Mouse (Mus musculus) brown adipose tissue, adult 24 weeks (tissue): ENCODE measurements around the gene Gcdh. TPM values are rescaled to one million over a fixed set of nuclear protein-coding genes. Genes with fewer than 3 reads are reported as not detected.
A peak's percentile ranks its signal among the peaks of the same experiment; 100 is the strongest.

Experiments
- H3K27ac ChIP-seq: fragments of 200-500 bp; replicated peaks from 2 replicates; pipeline ENCODE4 v1.5.1; 2012; ENCODE audit warnings: low read depth, mild to moderate bottlenecking, low read length
- H3K4me1 ChIP-seq: fragments of 200-500 bp; 2 replicates; pipeline ENCODE4 v1.6.1; 2012; ENCODE audit warnings: low read length, mixed read lengths; ENCODE audit not compliant: control insufficient read depth, insufficient read depth, insufficient read length
- H3K4me3 ChIP-seq: fragments of 200-500 bp; 2 replicates; pipeline ENCODE4 v1.5.1; 2012; ENCODE audit warnings: low read depth, mild to moderate bottlenecking, low read length, moderate library complexity; ENCODE audit not compliant: insufficient read depth
- polyA plus RNA-seq: library from polyadenylated mRNA; stranded (reverse); fragments of >200 nt; gene quantifications from 2 replicates; pipeline ENCODE4 v1.2.4, GENCODE M21; 2012; ENCODE audit not compliant: missing spikeins, insufficient read depth, insufficient read length

Gene Gcdh
- 53.8 and 76.8 TPM in 2 replicates for polyA plus RNA-seq

DNA sequence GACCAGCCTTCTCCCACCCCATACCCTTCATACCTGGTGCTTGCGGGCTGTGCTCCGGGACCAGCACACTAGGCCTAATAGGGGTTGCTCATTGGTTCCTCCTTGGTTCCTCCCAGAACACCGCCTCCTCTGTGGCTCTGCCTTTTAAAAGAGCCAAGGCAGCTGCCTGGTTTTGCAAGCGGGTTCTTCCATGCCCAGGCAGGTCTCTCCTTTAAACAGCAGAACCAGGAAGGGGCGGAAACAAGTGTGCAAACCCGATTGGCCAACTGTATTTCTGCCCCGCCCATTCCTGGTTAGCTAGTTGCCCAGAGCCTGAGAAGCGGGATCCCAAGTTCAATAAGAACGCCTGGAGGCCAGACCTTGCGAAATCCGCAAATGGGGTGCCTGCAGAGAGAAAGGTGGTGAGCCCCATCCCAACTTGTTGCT lies at the start of gene Gcdh:
Gene Gcdh (minus strand): TSS at position 213 of the 426 bp plus-strand sequence.
- H3K4me3 ChIP-seq: peak within 1 kb of the TSS; percentile 84
- no peak within 1 kb of the TSS for H3K27ac ChIP-seq
- peaks cover 3% of the 10 kb centered on the region; the same call in 1 of the 2 replicates for H3K4me1 ChIP-seq

DNA sequence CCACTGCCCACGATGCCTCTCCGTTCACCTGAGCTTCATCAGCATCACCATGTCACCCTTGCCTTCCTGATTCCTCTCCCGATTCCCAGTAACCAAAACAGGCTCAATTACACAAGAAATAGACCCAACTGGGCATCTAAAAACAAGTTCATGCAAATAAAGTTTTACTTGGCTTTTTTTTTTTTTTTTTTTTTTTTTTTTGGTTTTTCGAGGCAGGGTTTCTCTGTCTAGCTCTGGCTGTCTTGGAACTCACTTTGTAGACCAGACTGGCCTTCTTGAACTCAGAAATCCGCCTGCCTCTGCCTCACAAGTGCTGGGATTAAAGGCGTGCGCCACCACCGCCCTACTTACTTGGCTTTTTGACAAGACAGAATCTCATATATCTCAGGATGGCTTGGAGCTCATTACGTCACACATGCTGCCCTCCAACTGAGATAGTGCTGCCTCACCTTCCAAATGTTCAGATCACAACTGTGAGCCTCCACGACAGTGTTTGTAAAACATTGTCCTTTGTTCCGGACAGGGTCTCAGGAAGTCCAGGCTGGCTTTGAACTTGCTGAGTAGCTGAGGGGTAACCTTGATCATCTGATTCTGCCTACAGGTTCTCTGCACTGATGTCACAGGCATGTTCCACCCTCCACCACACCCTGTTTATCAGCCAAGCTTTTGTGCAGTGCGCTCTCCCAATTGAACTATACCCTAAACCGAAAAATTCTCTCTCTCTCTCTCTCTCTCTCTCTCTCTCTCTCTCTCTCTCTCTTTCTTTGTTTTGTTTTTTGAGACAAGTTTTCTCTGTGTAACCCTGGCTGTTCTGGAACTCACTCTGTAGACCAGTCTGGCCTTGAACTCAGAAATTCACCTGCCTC lies 44.1 kb upstream of the Gcdh start:
- Histone ChIP-seq H3K27ac (no peak overlapping the region), H3K4me3 (no peak overlapping the region), H3K4me1 (0 out of 2 replicates have a peak, but pooled peaks cover 2% of the 10 kb centered on the region)

DNA sequence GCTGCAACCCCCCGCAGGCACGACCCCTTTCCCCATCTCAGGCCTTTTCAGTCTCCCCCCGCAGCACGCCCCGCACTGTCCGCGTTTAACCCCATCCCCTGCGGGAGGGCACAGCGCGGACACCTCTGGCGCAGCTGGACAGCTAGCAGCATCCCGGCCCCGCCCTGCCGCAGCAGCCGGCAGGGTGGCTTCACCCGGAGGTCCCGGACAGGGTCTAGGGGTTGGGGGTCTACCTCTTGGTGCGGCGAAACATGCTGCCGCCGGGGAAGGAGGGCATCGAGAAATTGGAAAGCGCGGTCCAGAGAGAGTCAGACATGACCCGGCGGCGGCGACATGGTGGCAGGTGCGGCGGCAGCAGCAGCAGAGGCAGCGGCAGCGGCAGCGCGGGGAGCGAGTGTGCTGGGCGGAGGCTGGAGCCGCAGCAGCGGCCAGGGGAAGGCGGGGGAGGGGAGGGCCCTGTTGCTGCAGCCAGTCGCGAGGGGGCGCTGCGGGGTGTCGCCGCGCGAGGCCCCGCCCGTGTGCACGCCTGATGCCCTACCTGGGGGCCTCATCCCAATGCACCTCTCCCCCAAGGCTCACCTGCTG lies 43.3 kb upstream of the Gcdh start, which contains the start of gene Mast1:
Gene Mast1 (minus strand): TSS at position 398 of the 585 bp plus-strand sequence.
- Histone ChIP-seq H3K27ac (no peak within 1 kb of the TSS), H3K4me1 (0 out of 2 replicates have a peak, but pooled peaks cover 2% of the 10 kb centered on the region), H3K4me3 (peak within 1 kb of the TSS; percentile 29)

DNA sequence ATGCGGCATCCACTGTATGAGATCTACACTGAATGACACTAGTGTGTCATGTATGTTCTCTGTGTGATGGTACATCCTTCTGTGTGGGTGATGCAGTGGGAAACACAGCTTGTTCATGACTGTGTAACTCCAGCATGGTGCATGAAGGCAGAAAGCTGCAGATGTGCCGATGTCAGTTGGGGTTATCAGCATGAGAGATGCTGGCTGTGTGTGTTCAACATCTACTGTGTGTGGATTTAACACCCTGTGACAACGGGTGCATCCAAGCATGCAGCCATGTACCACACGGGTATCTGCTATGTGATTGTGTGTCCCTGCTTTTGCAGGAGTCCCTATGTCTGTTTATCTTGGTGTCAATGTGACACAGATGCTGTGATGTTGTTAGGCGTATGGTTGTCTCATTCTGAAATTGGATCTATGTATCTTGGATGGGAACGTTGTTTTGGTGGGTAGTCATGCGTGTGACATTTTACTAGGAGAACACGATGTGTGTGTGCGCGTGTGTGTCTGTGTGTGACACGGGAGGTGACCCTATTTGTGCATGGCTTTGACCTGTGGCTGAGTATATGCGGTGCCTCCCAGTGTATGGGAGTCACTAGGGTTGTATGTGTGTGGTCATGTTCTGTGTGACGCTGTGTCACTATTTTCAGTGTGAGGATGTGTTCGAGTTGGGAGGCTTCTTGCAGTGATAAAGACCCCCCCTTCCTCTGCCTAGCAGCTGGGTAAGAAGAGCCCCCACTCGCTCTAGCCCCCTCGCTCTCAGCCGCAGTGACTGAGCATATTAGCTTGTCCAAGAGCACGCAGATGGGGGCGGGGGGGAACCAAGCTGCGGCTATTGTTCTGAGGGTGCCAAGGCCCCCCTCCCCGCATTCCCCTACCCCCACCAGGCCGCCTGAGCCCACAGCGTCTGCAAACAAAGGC lies 42.6 kb upstream of the Gcdh start:
- 0 out of 2 replicates have a peak, but pooled peaks cover 2% of the 10 kb centered on the region for H3K4me1 ChIP-seq
- H3K27ac ChIP-seq: no peak overlapping the region
- no peak overlapping the region for H3K4me3 ChIP-seq

DNA sequence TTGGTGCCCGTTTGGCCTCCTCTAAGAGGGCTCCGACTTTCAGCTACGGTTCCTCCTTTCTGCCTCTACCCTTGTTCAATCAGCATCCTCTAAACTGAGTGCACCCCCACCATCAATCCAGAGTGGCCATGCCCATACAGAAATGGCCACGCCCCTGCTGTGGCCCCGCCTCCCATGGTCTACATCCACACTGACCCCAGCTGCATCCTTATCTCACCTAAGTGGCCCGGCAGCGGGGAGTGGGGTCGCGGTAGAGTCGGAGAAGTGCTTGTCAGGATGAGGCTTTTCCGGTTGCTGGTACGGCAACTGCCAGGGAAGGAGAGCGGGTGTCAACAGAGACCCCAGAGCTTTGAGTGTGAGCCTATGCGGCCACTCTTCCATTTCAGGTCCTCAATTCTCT lies 41.8 kb upstream of the Gcdh start:
- H3K4me3 ChIP-seq: no peak overlapping the region
- H3K4me1 ChIP-seq: 0 out of 2 replicates have a peak, but pooled peaks cover 2% of the 10 kb centered on the region
- no peak overlapping the region for H3K27ac ChIP-seq

DNA sequence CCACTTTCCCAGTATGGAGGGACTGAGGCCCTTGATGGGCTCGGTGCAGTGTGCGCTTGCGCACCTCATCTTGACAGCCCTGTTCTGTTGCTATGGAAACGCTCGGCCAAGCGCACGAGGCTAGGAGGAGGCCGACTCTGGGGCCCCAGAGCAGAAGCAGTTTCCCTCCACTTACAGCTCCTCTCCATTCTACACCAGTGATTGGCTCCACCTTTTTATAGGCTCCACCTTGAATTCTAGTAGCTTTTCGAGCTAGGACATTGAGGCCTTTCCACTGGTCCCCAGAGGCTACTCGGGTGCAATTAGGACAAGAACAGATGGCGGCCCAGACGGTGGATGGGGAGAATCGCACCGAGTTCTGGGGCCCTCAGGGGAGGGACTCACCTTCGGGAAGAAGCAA lies 41.1 kb upstream of the Gcdh start:
- H3K27ac ChIP-seq: no peak overlapping the region
- 0 out of 2 replicates have a peak, but pooled peaks cover 2% of the 10 kb centered on the region for H3K4me1 ChIP-seq
- no peak overlapping the region for H3K4me3 ChIP-seq

DNA sequence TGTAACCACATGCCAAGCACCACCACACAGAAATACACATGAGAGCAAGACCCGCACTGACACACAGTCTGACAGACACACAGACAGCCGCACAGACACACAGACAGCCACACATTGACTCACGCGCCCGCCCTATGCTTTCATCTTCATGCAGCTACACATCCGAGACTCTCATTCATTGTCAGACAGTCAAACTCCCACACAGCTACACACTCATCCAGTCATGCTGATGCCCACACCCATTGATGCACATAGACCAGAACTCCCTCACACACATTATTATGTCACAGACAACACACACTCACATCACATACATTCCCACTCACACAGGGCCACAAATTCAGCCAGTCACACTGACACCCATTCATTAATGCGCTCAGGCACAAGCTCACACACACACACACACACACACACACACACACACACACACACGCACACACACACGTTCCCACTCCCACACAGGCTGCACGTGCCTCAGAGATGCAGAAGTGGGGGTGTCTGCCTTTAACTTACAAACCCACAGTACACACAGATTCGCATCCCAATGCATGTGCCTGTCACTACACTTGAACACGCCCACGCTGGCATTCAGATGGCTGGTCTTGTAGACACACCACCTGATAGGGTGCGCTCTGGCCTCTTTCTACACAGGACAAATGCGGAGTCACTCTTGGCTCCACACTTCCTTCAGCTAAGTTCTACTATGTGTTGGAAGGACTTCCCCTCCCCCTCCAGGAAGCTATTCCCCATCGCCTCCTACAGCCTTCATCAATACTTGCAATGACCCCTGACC lies 40.2 kb upstream of the Gcdh start:
- no peak overlapping the region for H3K4me3 ChIP-seq
- H3K4me1 ChIP-seq: 0 out of 2 replicates have a peak, but pooled peaks cover 2% of the 10 kb centered on the region
- H3K27ac ChIP-seq: no peak overlapping the region

DNA sequence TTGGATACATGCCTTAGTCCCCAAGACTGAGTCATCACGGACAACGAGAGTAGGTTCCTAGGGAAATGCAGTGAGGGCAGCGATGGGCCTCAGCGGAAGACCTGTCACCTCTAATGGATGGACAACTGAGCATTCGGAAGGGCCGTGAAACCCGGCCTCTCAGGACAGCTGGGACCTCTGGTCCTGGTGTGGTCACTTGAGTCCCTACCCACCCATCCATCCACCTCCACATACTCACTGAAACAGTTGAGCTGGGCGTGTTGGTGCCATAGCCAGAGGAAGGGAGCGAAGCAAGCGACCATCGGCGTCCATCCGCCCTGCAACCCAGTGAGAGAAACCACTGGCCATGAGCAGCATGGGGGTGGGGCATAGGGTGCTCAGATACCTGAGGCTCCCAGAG lies 36.9 kb upstream of the Gcdh start:
- no peaks in the 10 kb centered on the region for H3K4me1 ChIP-seq
- H3K4me3 ChIP-seq: no peak overlapping the region
- H3K27ac ChIP-seq: no peak overlapping the region

DNA sequence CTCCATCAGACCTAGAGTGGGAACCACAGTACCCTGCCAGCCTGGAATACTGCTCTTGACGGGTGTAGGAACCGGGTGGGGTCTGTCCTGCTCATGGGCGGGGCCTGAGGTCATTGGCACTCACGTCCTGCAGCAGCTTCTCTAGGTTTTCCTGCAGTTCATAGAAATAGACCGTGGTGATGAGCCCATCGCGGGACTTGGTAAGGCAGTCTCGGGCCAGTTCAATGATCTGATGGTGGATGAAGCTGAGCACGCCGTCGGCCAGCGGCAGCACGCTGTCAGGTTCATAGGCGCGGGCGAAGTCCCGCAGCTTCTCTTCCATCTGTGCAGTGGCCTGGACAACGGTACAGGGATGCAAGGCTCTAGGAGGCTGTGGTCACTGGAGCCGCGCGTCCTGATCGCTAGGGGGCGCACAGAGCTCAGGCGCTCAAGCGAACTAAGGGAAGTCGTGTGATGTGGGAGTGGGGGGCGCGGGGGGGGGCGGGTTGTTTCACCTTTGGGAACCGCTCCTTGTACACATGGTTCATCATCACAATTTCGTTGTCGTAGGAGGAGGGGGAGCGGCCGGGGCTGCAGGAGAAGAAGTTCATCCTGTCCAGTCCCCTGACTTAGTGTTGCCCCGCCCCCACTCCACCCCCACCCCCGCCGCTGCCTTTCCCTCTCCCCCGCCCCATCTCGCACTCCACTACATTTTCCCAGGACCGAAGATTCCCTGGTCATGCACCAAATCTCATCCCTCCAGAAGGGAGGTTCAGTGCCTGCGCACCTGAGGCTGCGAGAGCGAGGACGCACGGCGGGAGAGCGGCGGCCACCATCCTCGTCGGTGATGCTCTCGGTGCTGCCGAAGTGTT lies 35.0 kb upstream of the Gcdh start:
- H3K4me3 ChIP-seq: no peak overlapping the region
- no peak overlapping the region for H3K27ac ChIP-seq
- no peaks in the 10 kb centered on the region for H3K4me1 ChIP-seq

DNA sequence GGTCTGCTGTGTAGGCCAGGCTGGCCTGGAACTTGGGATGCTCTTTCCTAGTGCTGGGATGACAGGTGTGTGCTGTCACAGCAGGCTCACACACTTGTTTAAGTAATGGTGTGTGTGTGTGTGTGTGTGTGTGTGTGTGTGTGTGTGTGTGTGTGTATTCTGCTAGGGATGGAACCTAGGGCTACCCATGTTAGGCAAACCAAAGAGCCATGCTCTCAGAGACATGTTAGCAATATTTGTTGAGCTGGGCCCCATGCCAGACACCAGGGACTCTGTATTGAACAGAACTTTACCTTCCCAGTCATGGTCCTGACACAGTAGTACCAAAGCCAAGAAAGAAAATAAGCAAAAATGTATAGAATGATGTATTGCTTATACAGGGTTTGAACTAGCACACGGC lies 33.8 kb upstream of the Gcdh start:
- Histone ChIP-seq H3K4me3 (no peak overlapping the region), H3K27ac (no peak overlapping the region), H3K4me1 (no peaks in the 10 kb centered on the region)

DNA sequence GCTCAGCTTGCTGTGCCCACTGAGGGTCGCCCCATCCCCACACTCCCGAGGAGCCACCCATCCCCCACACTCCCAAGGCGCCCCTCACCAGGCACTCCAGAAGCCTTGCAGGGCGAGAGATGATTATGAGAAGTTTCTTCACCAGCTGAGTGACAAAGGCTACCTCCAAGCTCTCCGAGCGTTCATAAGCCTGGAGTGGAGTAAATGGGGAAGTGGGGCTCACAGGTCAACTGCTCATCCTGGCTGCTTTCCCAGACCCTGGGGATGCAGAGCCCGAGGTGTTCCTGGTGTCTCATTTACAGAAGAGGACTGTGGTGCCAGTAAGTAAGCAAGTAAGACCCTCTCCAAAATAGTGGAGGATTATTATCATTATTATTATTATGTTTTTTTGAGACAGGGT lies 31.8 kb upstream of the Gcdh start:
- no peak overlapping the region for H3K4me3 ChIP-seq
- H3K27ac ChIP-seq: no peak overlapping the region
- no peaks in the 10 kb centered on the region for H3K4me1 ChIP-seq

DNA sequence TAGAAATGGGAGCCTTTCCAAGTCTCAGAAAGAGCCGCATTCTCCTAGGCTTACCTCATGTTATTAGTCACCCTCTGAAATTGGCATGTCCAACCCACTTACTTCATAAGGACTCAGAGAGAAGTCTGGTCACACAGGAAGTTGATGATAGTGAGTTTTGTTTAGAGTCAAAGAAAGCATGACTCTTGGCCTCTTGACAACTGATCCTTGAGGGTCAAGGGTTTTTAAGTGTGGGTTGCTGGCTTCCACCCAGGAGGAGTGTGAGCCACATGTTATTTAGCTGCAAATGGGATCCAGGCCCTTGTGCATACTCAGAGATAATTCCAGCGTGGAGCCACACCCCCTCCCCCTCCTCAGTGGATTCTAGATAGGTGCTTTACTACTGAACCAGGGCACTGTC lies 27.9 kb upstream of the Gcdh start:
- H3K4me1 ChIP-seq: no peaks in the 10 kb centered on the region
- no peak overlapping the region for H3K4me3 ChIP-seq
- H3K27ac ChIP-seq: no peak overlapping the region

DNA sequence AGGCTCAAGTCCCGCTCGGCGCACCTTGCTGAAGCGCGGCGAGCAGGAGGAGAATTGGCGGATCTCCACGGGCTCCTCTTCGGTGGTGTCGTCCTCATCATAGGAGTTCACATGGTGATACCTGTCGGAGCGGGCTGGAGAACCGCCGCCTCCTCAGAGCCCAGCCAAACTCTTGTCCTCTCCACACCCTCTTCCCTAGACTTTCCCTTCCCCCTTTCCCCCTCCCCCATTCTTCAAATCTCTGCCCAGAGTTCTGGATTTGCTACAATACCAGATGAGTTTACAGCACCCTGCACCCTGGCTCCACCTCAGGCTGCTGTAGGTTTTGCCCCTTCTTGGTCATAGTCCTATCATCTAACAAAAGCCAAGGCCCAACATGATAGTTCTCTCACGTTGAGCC lies 24.9 kb upstream of the Gcdh start:
- Histone ChIP-seq H3K4me1 (no peaks in the 10 kb centered on the region), H3K4me3 (no peak overlapping the region), H3K27ac (no peak overlapping the region)
